Mouse (Mus musculus): ENCODE results near the gene Snx11. TPM values are rescaled to one million over a fixed set of nuclear protein-coding genes. Genes with fewer than 3 reads are reported as not detected.

Gene Snx11
- polyA plus RNA-seq, 1 experiment from 2014 or later, result 15.3 TPM

DNA sequence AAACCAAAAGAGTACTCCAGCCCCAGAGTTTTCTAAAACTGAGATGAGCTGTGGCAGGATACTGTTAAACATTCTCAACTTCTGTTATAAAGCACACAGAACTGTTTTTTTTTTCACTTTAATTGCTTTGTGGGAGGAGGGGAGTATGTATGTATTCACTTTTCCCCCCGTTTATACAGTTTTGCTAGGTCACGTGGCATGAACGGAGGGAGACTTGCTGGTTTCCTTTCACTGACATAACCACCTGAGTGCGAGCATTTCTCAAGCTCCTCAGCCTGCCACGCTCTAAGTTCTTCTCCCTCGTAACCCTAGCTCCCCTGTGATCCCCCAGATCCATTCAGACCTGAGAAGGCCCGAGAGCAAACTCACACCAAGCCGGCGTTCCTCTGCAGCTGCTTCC lies 4.9 kb downstream of the Snx11 start:
- H3K27ac ChIP-seq (ENCODE audit: low read depth, low read length), result no peak overlapping the region
- no peaks in the 10 kb centered on the region for H3K27me3 ChIP-seq (ENCODE audit: control insufficient read depth, insufficient read depth, low read length)
- 92% methylated on average over 9 of the region's 9 CpGs for WGBS
- H3K9me3 ChIP-seq (ENCODE audit: control insufficient read depth, low read length), result no peaks in the 10 kb centered on the region
- H3K9ac ChIP-seq (ENCODE audit: low read length), result no peak overlapping the region
- peaks cover 19% of the 10 kb centered on the region for H3K4me1 ChIP-seq (ENCODE audit: control insufficient read depth, insufficient read depth, low read length)
- H3K36me3 ChIP-seq (ENCODE audit: control insufficient read depth, insufficient read depth, low read length), result peaks cover 7% of the 10 kb centered on the region; the same call in 1 of the 2 replicates
- ATAC-seq (ENCODE audit: low FRiP score), result no peak
- H3K4me2 ChIP-seq, result no peak overlapping the region
- DNase-seq (ENCODE audit: low spot score, missing footprints), result no peak
- H3K4me3 ChIP-seq (ENCODE audit: low read depth, low read length), result no peak overlapping the region

DNA sequence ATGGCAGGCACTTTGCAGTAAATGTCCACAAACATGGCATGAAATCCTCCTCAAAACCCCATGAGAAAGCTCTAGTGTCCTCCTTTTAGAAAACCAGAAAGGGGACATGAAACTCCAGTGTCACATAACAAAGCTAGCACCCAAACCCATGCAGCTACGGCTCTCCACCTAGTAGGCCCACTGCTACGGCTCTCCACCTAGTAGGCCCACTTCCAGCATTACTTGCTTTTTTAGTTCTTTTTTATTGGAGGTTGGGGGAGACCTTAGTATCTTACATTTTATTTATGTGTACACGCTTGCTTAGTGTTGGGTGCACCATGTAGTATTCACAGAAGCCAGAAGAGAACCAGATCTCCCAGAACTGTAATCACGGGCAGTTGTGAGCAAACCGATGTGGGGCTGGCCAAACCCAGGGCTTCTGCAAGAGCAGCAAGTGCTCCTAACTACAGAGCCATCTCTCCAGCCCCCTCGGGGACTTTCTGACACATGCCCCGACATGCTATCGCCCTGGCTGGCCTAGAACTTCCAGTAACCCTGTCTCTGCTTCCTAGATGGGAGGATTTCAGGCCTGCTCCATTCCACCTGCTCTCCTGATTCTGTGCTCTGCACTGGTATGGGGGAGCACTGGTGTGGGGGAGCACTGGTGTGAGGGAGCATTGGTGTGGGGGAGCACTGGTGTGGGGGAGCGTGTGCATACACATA lies 5.9 kb downstream of the Snx11 start:
- DNase-seq (ENCODE audit: low spot score, missing footprints), result no peak
- no peak for ATAC-seq (ENCODE audit: low FRiP score)
- no peaks in the 10 kb centered on the region for H3K27me3 ChIP-seq (ENCODE audit: control insufficient read depth, insufficient read depth, low read length)
- no peak overlapping the region for H3K27ac ChIP-seq (ENCODE audit: low read depth, low read length)
- WGBS, result 95% methylated on average over 9 of the region's 9 CpGs
- peaks cover 7% of the 10 kb centered on the region; the same call in 1 of the 2 replicates for H3K36me3 ChIP-seq (ENCODE audit: control insufficient read depth, insufficient read depth, low read length)
- no peak overlapping the region for H3K9ac ChIP-seq (ENCODE audit: low read length)
- H3K4me1 ChIP-seq (ENCODE audit: control insufficient read depth, insufficient read depth, low read length), result peaks cover 22% of the 10 kb centered on the region
- no peak overlapping the region for H3K4me3 ChIP-seq (ENCODE audit: low read depth, low read length)
- H3K9me3 ChIP-seq (ENCODE audit: control insufficient read depth, low read length), result no peaks in the 10 kb centered on the region
- no peak overlapping the region for H3K4me2 ChIP-seq

DNA sequence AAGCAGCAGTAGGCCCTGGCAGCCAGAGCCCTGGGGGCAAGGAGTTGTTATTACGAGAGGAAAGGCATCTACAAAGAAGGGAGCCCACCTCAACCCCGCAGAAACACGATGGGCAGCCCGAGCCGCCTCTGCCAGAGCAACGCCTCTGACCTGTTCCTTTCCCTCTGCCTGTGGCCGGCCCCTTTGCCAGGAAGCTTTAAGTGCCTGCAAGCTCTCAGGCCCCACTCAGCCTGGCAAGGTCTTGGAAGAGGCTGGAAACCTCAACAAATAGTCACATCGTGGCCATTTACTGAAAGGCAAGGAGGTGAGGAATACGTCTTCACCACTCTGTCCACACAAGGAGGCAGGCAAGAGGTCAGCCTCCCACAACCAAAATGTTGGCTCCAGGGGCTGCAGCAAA lies 9.1 kb downstream of the Snx11 start:
- ATAC-seq (ENCODE audit: low FRiP score) (no peak), DNase-seq (ENCODE audit: low spot score, missing footprints) (no peak)
- H3K4me1 ChIP-seq (ENCODE audit: control insufficient read depth, insufficient read depth, low read length), result peaks cover 28% of the 10 kb centered on the region
- H3K36me3 ChIP-seq (ENCODE audit: control insufficient read depth, insufficient read depth, low read length), result peaks cover 7% of the 10 kb centered on the region; the same call in 1 of the 2 replicates
- H3K4me2 ChIP-seq, result no peak overlapping the region
- H3K9ac ChIP-seq (ENCODE audit: low read length), result no peak overlapping the region
- WGBS, result 65% methylated on average over 9 of the region's 9 CpGs
- peak overlapping the region; percentile 78 for H3K27ac ChIP-seq (ENCODE audit: low read depth, low read length)
- H3K4me3 ChIP-seq (ENCODE audit: low read depth, low read length), result no peak overlapping the region
- no peaks in the 10 kb centered on the region for H3K27me3 ChIP-seq (ENCODE audit: control insufficient read depth, insufficient read depth, low read length)
- H3K9me3 ChIP-seq (ENCODE audit: control insufficient read depth, low read length), result no peaks in the 10 kb centered on the region

DNA sequence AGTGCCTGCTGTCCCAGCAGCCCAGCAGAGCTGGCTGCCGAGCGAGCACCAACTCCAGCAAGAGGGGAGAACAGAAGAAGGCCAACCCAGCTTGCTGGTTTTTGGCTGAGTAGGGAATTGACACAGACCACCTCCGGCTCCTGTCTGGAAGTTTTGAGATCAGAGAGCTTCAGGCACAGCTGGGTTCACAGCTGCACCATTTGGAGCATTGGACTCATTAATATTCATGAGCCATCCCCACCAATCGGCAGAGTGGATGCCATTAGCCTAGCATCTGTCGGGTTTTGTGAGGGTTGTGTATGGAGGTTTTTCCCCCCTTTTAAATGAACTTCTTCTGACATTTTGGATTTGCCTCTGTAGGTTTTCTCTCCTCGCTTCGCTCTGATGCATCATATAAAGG lies 10.3 kb downstream of the Snx11 start:
- H3K27me3 ChIP-seq (ENCODE audit: control insufficient read depth, insufficient read depth, low read length), result no peaks in the 10 kb centered on the region
- H3K4me3 ChIP-seq (ENCODE audit: low read depth, low read length), result no peak overlapping the region
- peaks cover 4% of the 10 kb centered on the region; the same call in 1 of the 2 replicates for H3K36me3 ChIP-seq (ENCODE audit: control insufficient read depth, insufficient read depth, low read length)
- H3K4me1 ChIP-seq (ENCODE audit: control insufficient read depth, insufficient read depth, low read length), result peaks cover 28% of the 10 kb centered on the region
- peak; percentile 90 for DNase-seq (ENCODE audit: low spot score, missing footprints)
- peak; percentile 83 for ATAC-seq (ENCODE audit: low FRiP score)
- peak overlapping the region; percentile 78 for H3K27ac ChIP-seq (ENCODE audit: low read depth, low read length)
- H3K9me3 ChIP-seq (ENCODE audit: control insufficient read depth, low read length), result no peaks in the 10 kb centered on the region
- H3K9ac ChIP-seq (ENCODE audit: low read length), result peak overlapping the region; percentile 45; the same call in 1 of the 2 replicates
- H3K4me2 ChIP-seq, result peak overlapping the region; percentile 17; the same call in 1 of the 2 replicates
- WGBS, result 17% methylated on average over 7 of the region's 7 CpGs

DNA sequence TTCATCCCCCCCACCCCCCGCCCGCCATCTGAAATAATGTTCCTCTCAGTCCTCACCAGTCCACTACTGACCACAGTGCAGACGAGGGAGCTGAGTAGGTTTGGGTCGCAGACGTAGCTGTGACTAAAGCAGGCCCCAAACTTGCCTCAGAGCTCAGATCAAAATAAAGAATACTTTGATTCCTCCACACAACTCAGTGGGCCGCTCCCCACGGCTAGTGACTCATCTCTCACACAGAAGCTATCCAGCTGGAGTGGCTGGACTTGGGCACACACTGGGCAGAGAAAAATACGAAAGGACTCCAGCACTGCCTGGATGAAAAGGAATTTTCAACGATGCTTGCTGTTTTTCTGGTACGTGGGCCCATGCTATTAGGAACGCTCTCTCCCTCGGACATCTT lies 10.8 kb downstream of the Snx11 start:
- no peak for DNase-seq (ENCODE audit: low spot score, missing footprints)
- no peak overlapping the region for H3K4me3 ChIP-seq (ENCODE audit: low read depth, low read length)
- no peak for ATAC-seq (ENCODE audit: low FRiP score)
- no peak overlapping the region for H3K4me2 ChIP-seq
- WGBS, result 73% methylated on average over 12 of the region's 12 CpGs
- peak overlapping the region; percentile 78 for H3K27ac ChIP-seq (ENCODE audit: low read depth, low read length)
- no peaks in the 10 kb centered on the region for H3K9me3 ChIP-seq (ENCODE audit: control insufficient read depth, low read length)
- peaks cover 28% of the 10 kb centered on the region for H3K4me1 ChIP-seq (ENCODE audit: control insufficient read depth, insufficient read depth, low read length)
- H3K27me3 ChIP-seq (ENCODE audit: control insufficient read depth, insufficient read depth, low read length), result no peaks in the 10 kb centered on the region
- peaks cover 4% of the 10 kb centered on the region; the same call in 1 of the 2 replicates for H3K36me3 ChIP-seq (ENCODE audit: control insufficient read depth, insufficient read depth, low read length)
- H3K9ac ChIP-seq (ENCODE audit: low read length), result peak overlapping the region; percentile 45; the same call in 1 of the 2 replicates

DNA sequence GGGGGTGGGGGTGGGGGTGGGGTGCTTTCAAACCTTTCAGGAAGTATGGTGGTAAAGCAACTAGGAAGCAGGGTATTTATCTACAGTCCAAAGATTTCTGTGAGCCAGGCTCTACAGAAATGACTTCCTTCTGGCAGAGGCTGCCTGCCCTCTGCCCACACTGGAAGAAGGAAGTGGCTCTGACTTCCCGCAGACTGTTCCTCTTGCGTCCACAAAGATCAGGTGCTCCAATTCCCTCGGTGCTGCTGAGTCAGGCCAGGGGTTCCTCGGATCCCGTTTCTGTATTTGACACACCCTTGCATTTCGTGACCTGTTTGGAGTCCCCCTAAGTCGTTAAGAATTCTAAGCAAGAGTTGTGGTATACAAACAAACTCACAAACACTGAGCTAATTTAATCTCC lies 11.7 kb downstream of the Snx11 start:
- Histone ChIP-seq H3K9ac (ENCODE audit: low read length) (no peak overlapping the region), H3K4me3 (ENCODE audit: low read depth, low read length) (no peak overlapping the region), H3K4me1 (ENCODE audit: control insufficient read depth, insufficient read depth, low read length) (peaks cover 28% of the 10 kb centered on the region), H3K27me3 (ENCODE audit: control insufficient read depth, insufficient read depth, low read length) (no peaks in the 10 kb centered on the region), H3K9me3 (ENCODE audit: control insufficient read depth, low read length) (no peaks in the 10 kb centered on the region), H3K4me2 (no peak overlapping the region), H3K36me3 (ENCODE audit: control insufficient read depth, insufficient read depth, low read length) (peaks cover 3% of the 10 kb centered on the region; the same call in 1 of the 2 replicates), H3K27ac (ENCODE audit: low read depth, low read length) (no peak overlapping the region)
- DNase-seq (ENCODE audit: low spot score, missing footprints) (no peak), ATAC-seq (ENCODE audit: low FRiP score) (no peak)
- WGBS, result 87% methylated on average over 7 of the region's 7 CpGs

DNA sequence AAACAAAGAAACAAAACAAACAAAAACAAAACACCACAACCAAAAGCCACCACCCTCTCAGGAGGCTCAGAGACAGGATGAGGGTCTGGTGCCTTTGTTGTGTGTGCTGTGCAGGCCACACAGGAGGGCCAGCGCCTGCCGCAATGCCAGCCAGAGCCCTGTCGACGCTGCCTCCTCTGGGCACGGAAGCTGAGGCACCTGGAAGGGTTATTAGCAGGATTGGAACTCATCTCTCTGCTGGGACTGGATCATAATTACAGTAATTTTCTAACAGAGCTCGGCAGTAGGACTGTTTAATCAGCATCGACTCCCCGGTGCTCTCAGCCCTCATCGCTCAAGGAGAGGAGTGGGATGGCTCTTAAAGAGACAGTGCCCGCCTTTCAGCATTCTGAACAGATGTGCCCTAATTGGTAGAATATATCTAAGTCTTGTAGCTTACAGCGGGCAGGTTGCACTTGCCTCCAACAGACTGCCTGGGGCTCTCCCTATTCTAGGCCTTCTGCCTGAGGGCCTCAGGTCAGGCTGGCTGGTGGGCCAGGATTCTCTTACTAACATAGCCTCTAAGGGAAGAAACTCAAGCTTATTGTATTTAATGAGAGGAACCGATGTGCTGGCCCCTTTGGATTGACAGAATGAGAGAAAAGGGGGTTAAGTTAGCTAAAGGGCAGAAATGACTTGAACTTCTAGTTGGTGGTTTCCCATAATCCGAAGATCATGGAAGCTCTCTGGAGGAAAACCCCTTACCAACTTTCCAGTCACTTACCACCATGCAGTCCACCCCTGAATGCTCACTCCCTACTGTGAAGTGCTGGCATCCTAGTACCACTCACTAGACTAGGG lies 12.6 kb downstream of the Snx11 start:
- H3K9ac ChIP-seq (ENCODE audit: low read length), result 0 out of 2 replicates have a peak overlapping the region, but pooled peaks have one; percentile 4
- H3K27ac ChIP-seq (ENCODE audit: low read depth, low read length), result no peak overlapping the region
- DNase-seq (ENCODE audit: low spot score, missing footprints) (peak; percentile 87), ATAC-seq (ENCODE audit: low FRiP score) (no peak)
- WGBS, result 31% methylated on average over 13 of the region's 13 CpGs
- H3K4me3 ChIP-seq (ENCODE audit: low read depth, low read length), result no peak overlapping the region
- H3K36me3 ChIP-seq (ENCODE audit: control insufficient read depth, insufficient read depth, low read length), result no peaks in the 10 kb centered on the region
- no peak overlapping the region for H3K4me2 ChIP-seq
- no peaks in the 10 kb centered on the region for H3K9me3 ChIP-seq (ENCODE audit: control insufficient read depth, low read length)
- H3K4me1 ChIP-seq (ENCODE audit: control insufficient read depth, insufficient read depth, low read length), result peaks cover 28% of the 10 kb centered on the region
- no peaks in the 10 kb centered on the region for H3K27me3 ChIP-seq (ENCODE audit: control insufficient read depth, insufficient read depth, low read length)

DNA sequence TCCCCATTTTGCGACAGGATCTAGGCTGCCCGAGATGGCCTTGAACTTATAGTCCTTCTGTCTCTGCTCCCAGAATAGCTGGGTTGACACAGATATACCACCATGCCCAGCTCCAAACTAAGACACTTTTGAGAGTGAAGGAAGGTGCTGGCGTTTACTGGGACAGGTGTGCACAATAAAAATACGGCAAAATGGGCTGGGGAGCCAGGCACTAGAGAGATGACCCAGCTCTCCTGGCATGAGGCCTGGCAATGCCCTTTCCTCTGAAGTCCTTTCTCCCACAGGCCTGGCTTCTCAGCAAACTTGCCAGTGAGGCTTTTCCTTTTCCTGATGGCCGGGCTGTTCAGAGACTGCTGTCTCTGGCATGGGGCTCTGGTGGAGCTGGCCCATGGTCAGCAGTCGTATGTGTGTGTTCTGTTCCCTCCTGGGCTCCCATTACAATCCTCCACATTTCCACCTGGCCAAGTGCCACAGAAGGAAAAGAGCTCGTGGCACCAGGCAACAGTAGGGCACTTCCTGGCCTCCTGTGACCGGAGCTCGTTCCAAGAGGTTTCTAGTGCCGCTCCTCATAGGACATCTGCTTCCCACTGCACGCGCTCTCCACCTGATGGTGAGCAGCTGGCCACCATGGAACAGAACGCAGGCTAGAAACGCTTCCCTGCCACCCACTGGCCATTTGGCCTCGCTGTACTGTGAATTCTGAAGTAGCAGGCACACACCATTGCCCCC lies 14.5 kb downstream of the Snx11 start:
- ATAC-seq (ENCODE audit: low FRiP score) (no peak), DNase-seq (ENCODE audit: low spot score, missing footprints) (no peak)
- no peaks in the 10 kb centered on the region for H3K9me3 ChIP-seq (ENCODE audit: control insufficient read depth, low read length)
- 85% methylated on average over 15 of the region's 15 CpGs for WGBS
- no peaks in the 10 kb centered on the region for H3K36me3 ChIP-seq (ENCODE audit: control insufficient read depth, insufficient read depth, low read length)
- H3K4me1 ChIP-seq (ENCODE audit: control insufficient read depth, insufficient read depth, low read length), result peaks cover 25% of the 10 kb centered on the region
- no peak overlapping the region for H3K27ac ChIP-seq (ENCODE audit: low read depth, low read length)
- H3K4me3 ChIP-seq (ENCODE audit: low read depth, low read length), result no peak overlapping the region
- no peak overlapping the region for H3K9ac ChIP-seq (ENCODE audit: low read length)
- no peaks in the 10 kb centered on the region for H3K27me3 ChIP-seq (ENCODE audit: control insufficient read depth, insufficient read depth, low read length)
- no peak overlapping the region for H3K4me2 ChIP-seq
